Mouse (Mus musculus): Measurements from ENCODE around the gene Tnk2. TPM values are rescaled to one million over a fixed set of nuclear protein-coding genes. Genes with fewer than 3 reads are reported as not detected.

The Tnk2 gene
- polyA plus RNA-seq, 1 experiment from 2014 or later, result 4.5 TPM

GRCm38 (mm10) chr16:32609401-32609779 lies 34.3 kb upstream of the Tnk2 start:
- Histone ChIP-seq H3K27me3 (no peaks in the 10 kb centered on the region), H3K36me3 (replicated peaks) (peaks cover 24% of the 10 kb centered on the region), H3K4me1 (replicated peaks) (peaks cover 35% of the 10 kb centered on the region), H3K9ac (peak overlapping the region; percentile 85), H3K4me3 (replicated peaks) (peak overlapping the region; percentile 74), H3K9me3 (replicated peaks) (no peaks in the 10 kb centered on the region), H3K4me2 (peak overlapping the region; percentile 79), H3K27ac (replicated peaks) (peak overlapping the region; percentile 94)
- WGBS (ENCODE audit: insufficient replicate concordance), result under 1% methylated on average over 14 of the region's 14 CpGs
- no peak for ATAC-seq (ENCODE audit: insufficient read depth)

DNA sequence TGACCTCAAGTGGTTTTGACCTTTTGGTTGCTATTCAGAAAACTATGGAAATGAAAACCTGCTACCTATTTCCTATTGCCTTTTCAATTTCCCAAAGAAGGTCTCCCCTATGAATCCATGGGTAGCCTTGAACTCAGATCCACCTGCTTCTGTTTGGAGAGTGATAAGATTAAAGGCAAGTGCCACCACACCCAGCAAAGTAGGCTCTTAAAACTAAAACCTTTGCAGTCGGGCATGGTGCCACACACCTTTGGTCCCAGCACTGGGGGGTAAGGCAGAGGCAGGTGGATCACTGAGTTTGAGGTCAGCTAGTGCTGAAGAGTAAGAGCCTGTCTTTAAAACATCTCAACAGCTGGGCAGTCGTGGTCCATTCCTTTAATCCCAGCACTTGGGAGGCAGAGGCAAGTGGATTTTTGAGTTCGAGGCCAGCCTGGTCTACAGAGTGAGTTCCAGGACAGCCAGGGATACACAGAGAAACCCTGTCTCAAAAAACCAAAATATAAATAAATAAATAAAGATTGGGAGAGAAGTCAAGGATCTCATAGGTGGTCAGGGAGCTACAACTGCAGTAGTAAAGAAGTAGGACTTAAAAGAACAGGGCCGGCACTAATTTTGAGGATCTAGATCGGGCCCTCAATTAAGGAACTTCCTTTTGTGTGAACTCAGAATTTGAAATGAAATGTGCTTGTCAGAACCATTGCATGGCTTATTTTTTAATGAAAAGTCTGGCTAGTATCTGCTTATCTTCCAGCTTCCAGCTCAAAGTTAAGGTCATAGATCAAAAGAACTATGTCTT lies 33.0 kb upstream of the Tnk2 start:
- Histone ChIP-seq H3K4me3 (replicated peaks) (peak overlapping the region; percentile 74), H3K36me3 (replicated peaks) (peaks cover 37% of the 10 kb centered on the region), H3K4me1 (replicated peaks) (peaks cover 43% of the 10 kb centered on the region), H3K27me3 (no peaks in the 10 kb centered on the region), H3K9me3 (replicated peaks) (no peaks in the 10 kb centered on the region), H3K4me2 (peak overlapping the region; percentile 79), H3K27ac (replicated peaks) (peak overlapping the region; percentile 94), H3K9ac (peak overlapping the region; percentile 85)
- ATAC-seq (ENCODE audit: insufficient read depth), result peak; percentile 8; the same call in 1 of the 2 replicates
- WGBS (ENCODE audit: insufficient replicate concordance), result 17% methylated on average over 5 of the region's 5 CpGs

DNA sequence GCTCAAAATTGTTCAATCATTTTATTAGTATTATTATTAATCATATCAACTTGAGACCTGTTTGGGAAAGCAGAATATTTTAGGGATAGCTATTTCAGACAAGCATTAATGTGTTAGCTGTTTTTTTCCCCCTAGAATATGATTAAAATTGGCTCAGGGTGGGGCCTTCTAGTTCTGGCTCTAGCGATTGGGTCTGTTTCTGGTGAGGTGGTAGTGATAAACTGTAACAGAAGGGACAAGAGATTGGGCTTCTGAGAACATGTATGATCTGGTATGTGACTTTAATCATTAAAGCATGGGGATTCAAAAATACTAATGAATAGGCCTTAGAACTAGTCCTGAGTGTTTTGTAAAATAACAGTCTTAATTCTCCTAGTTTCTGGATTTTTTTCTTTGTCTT lies 31.6 kb upstream of the Tnk2 start:
- H3K9me3 ChIP-seq (replicated peaks), result no peaks in the 10 kb centered on the region
- peak overlapping the region; percentile 94 for H3K27ac ChIP-seq (replicated peaks)
- 21% methylated on average over 1 of the region's 1 CpGs for WGBS (ENCODE audit: insufficient replicate concordance)
- peak overlapping the region; percentile 74 for H3K4me3 ChIP-seq (replicated peaks)
- H3K27me3 ChIP-seq, result no peaks in the 10 kb centered on the region
- peak; percentile 28 for ATAC-seq (ENCODE audit: insufficient read depth)
- peak overlapping the region; percentile 67 for H3K9ac ChIP-seq
- H3K4me2 ChIP-seq, result peak overlapping the region; percentile 79
- H3K4me1 ChIP-seq (replicated peaks), result peaks cover 40% of the 10 kb centered on the region
- H3K36me3 ChIP-seq (replicated peaks), result peaks cover 51% of the 10 kb centered on the region

GRCm38 (mm10) chr16:32613269-32613834 lies 30.3 kb upstream of the Tnk2 start:
- Histone ChIP-seq H3K4me2 (peak overlapping the region; percentile 79), H3K4me3 (replicated peaks) (peak overlapping the region; percentile 74), H3K27me3 (no peaks in the 10 kb centered on the region), H3K4me1 (replicated peaks) (peaks cover 30% of the 10 kb centered on the region), H3K9ac (peak overlapping the region; percentile 67), H3K9me3 (replicated peaks) (no peaks in the 10 kb centered on the region), H3K27ac (replicated peaks) (peak overlapping the region; percentile 94), H3K36me3 (replicated peaks) (peaks cover 62% of the 10 kb centered on the region)
- no peak for ATAC-seq (ENCODE audit: insufficient read depth)
- WGBS (ENCODE audit: insufficient replicate concordance), result 56% methylated on average over 3 of the region's 3 CpGs

- Histone ChIP-seq H3K4me2 (peak overlapping the region; percentile 79), H3K27ac (replicated peaks) (peak overlapping the region; percentile 94), H3K4me1 (replicated peaks) (peaks cover 28% of the 10 kb centered on the region), H3K4me3 (replicated peaks) (peak overlapping the region; percentile 74), H3K36me3 (replicated peaks) (peaks cover 69% of the 10 kb centered on the region), H3K9ac (no peak overlapping the region), H3K27me3 (no peaks in the 10 kb centered on the region), H3K9me3 (replicated peaks) (no peaks in the 10 kb centered on the region)
- 14% methylated on average over 4 of the region's 4 CpGs for WGBS (ENCODE audit: insufficient replicate concordance)
- no peak for ATAC-seq (ENCODE audit: insufficient read depth)
These were observed 29.6 kb upstream of the Tnk2 start for GRCm38 (mm10) chr16:32614047-32614446.

DNA sequence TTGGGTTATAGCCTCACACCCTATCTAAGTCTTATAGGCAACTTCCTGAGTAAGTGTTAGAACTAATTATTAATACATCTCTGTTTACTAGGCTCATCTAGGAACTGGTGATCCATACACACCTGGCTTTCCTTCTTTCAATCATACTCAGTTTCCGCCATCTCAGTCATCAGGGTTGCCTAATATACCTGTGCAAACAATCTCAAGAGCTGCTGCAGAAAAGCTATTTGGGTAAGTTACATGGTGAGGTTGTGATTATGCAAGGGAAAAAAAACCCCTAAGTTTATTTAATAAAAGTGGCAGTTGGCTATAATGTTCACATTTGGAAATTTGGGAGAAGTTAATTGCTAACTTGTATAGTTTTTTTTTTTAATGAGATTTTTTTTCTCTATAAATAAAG lies 24.7 kb upstream of the Tnk2 start:
- Histone ChIP-seq H3K4me3 (replicated peaks) (no peak overlapping the region), H3K27me3 (no peaks in the 10 kb centered on the region), H3K27ac (replicated peaks) (no peak overlapping the region), H3K36me3 (replicated peaks) (peaks cover 96% of the 10 kb centered on the region), H3K9me3 (replicated peaks) (no peaks in the 10 kb centered on the region), H3K9ac (no peak overlapping the region), H3K4me2 (no peak overlapping the region), H3K4me1 (replicated peaks) (peaks cover 15% of the 10 kb centered on the region)
- no peak for ATAC-seq (ENCODE audit: insufficient read depth)
- WGBS (ENCODE audit: insufficient replicate concordance), result 87% methylated on average over 1 of the region's 1 CpGs

DNA sequence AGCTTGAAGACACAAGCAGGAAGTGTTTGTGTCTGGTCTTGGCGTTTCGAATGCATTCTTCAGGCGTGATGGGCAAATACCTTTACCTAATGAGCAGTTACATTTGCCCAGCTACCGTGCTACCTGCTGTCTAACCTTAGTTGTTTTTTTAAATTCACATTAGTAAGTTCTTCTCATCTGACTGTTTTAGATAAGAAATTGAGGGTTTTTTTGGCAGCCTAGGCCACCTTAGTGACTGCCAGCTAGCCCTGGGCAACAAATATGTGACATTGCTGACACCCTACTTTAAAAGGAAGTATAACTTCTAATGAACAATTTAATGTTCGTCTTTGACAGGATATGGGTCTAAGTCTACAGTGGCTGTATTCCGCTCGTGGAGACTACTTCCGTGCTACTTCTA lies 15.5 kb upstream of the Tnk2 start:
- 92% methylated on average over 8 of the region's 8 CpGs for WGBS (ENCODE audit: insufficient replicate concordance)
- no peaks in the 10 kb centered on the region for H3K9me3 ChIP-seq (replicated peaks)
- H3K4me1 ChIP-seq (replicated peaks), result peaks cover 9% of the 10 kb centered on the region; the same call in 1 of the 2 replicates
- H3K27me3 ChIP-seq, result no peaks in the 10 kb centered on the region
- no peak overlapping the region for H3K4me2 ChIP-seq
- no peak overlapping the region for H3K27ac ChIP-seq (replicated peaks)
- H3K4me3 ChIP-seq (replicated peaks), result no peak overlapping the region
- peaks cover 98% of the 10 kb centered on the region for H3K36me3 ChIP-seq (replicated peaks)
- no peak for ATAC-seq (ENCODE audit: insufficient read depth)
- no peak overlapping the region for H3K9ac ChIP-seq

DNA sequence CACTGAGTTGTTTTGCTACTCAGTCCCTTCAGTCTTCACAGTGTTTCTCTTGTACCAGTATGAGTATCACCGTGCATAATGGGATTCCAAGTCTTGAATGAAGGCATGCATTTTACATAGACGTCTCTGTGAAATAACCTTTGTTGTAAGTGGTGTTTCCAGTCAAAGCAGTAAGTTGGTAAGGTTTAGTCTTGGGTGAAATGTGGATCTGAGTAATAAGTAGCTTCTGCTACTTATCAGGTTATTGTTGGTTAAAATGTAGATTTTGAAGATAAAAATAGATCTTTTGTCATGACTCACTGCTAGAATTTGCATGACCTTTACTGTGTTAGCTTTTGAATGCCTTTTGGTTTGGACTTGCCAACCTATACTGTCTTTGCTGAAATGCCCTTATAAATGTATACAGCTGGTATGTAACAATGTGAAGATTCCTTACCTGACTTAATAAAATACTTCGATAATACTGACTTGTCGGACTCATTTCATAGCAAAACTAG lies 11.3 kb upstream of the Tnk2 start:
- H3K36me3 ChIP-seq (replicated peaks), result peaks cover 66% of the 10 kb centered on the region
- no peaks in the 10 kb centered on the region for H3K9me3 ChIP-seq (replicated peaks)
- H3K27ac ChIP-seq (replicated peaks), result no peak overlapping the region
- ATAC-seq (ENCODE audit: insufficient read depth), result no peak
- WGBS (ENCODE audit: insufficient replicate concordance), result 86% methylated on average over 4 of the region's 4 CpGs
- 0 out of 2 replicates have a peak, but pooled peaks cover 9% of the 10 kb centered on the region for H3K4me1 ChIP-seq (replicated peaks)
- H3K27me3 ChIP-seq, result peaks cover 6% of the 10 kb centered on the region; the same call in 1 of the 2 replicates
- H3K9ac ChIP-seq, result no peak overlapping the region
- H3K4me3 ChIP-seq (replicated peaks), result no peak overlapping the region
- H3K4me2 ChIP-seq, result no peak overlapping the region

DNA sequence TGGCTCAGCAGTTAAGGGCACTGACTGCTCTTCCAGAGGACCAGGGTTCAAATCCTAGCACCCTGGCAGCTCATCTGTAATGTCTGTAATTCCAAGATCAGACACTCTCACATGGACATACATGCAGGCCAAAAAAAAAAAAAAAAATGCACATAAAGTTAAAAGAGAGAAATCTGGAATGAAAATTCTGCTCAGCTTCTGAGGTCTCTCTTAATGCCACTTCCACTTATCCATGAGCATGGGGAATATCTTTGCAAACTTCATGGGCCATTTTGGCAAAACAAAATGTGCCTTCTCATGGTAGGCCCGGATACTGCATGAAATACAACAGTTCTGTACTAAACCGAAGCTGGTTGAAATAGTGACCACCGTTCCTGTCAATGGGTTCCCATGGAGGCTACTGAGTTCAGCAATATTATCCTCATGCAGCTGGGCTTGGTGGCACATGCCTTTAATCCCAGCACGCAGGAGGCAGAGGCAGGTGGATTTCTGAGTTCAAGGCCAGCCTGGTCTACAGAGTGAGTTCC lies 10.1 kb upstream of the Tnk2 start:
- 81% methylated on average over 4 of the region's 4 CpGs for WGBS (ENCODE audit: insufficient replicate concordance)
- peaks cover 54% of the 10 kb centered on the region for H3K36me3 ChIP-seq (replicated peaks)
- H3K4me3 ChIP-seq (replicated peaks), result no peak overlapping the region
- H3K4me2 ChIP-seq, result no peak overlapping the region
- no peak overlapping the region for H3K9ac ChIP-seq
- H3K27me3 ChIP-seq, result peaks cover 10% of the 10 kb centered on the region; the same call in 1 of the 2 replicates
- peak overlapping the region; percentile 58 for H3K27ac ChIP-seq (replicated peaks)
- peaks cover 11% of the 10 kb centered on the region for H3K4me1 ChIP-seq (replicated peaks)
- no peaks in the 10 kb centered on the region for H3K9me3 ChIP-seq (replicated peaks)
- ATAC-seq (ENCODE audit: insufficient read depth), result peak; percentile 16; the same call in 1 of the 2 replicates

DNA sequence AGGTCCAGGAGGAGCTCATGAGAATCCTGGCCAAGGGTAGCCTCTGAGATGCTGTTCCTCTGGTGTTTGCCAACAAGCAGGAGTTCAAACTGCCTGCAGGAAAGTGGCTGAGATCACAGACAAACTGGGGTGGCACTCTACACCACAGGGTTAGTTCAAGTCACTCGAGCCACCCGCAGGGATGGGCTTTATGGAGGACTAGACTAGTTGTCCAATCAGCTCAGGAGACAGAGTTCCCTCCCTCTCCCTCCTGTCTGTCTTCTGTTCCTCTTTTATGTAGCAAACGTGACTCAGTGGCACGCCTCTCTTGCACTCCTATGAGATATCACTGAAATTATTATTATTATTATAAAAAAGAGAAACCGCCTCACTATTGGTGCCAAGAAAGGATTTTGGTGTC lies 9.5 kb upstream of the Tnk2 start:
- H3K27me3 ChIP-seq, result peaks cover 10% of the 10 kb centered on the region; the same call in 1 of the 2 replicates
- no peaks in the 10 kb centered on the region for H3K9me3 ChIP-seq (replicated peaks)
- H3K4me2 ChIP-seq, result no peak overlapping the region
- H3K4me1 ChIP-seq (replicated peaks), result peaks cover 14% of the 10 kb centered on the region
- H3K9ac ChIP-seq, result no peak overlapping the region
- H3K36me3 ChIP-seq (replicated peaks), result peaks cover 48% of the 10 kb centered on the region
- WGBS (ENCODE audit: insufficient replicate concordance), result 53% methylated on average over 5 of the region's 5 CpGs
- peak overlapping the region; percentile 58 for H3K27ac ChIP-seq (replicated peaks)
- peak; percentile 32 for ATAC-seq (ENCODE audit: insufficient read depth)
- H3K4me3 ChIP-seq (replicated peaks), result no peak overlapping the region

DNA sequence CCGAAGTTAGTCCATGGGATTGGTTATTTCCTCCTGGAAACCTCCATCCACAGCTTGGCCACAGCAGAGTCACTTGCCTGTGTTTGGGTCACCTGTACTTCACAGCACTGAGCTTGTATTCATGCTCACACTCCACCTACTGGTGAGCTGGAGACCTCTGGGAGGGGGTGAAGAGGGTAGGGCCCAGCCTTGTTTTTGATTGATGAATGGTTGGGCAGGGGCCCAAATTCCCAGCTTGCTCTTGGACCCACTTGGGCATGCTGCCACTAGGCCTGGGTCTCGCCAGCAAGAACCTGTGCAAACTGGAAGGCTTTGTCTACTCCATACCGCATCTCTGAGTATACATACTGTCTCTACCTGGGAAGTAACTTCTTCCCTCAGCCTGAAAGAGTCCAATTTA lies 8.4 kb upstream of the Tnk2 start:
- Histone ChIP-seq H3K27ac (replicated peaks) (no peak overlapping the region), H3K36me3 (replicated peaks) (peaks cover 36% of the 10 kb centered on the region), H3K4me3 (replicated peaks) (no peak overlapping the region), H3K27me3 (peaks cover 10% of the 10 kb centered on the region; the same call in 1 of the 2 replicates), H3K4me1 (replicated peaks) (peaks cover 9% of the 10 kb centered on the region), H3K9ac (no peak overlapping the region), H3K9me3 (replicated peaks) (no peaks in the 10 kb centered on the region), H3K4me2 (no peak overlapping the region)
- WGBS (ENCODE audit: insufficient replicate concordance), result 82% methylated on average over 3 of the region's 3 CpGs
- no peak for ATAC-seq (ENCODE audit: insufficient read depth)
